Mouse (Mus musculus) retina, postnatal 1 day (tissue): ENCODE data around the gene Gm21312.
"Not testable (repeated sequence)": the region's sequence is repeated elsewhere in the genome, so short reads cannot be mapped to it uniquely, and the experiment has no call there.

ENCODE experiments used
- DNase-seq: peaks from one replicate; pipeline ENCODE4 v3.0.0-alpha.2; 2012

The Gm21312 gene

GRCm38 (mm10) chr10:104176724-104177123 is at the start of gene Gm21312:
TSS of gene Gm21312 (plus strand) at chr10:104177024.
- not testable (repeated sequence) for DNase-seq

GRCm38 (mm10) chr10:104142687-104143086 is 34.1 kb upstream of the Gm21312 start, which contains the start of gene Gm21293:
TSS of gene Gm21293 (plus strand) at chr10:104142987.
- not testable (repeated sequence) for DNase-seq

GRCm38 (mm10) chr10:104151197-104151596 is 25.6 kb upstream of the Gm21312 start, which contains the start of gene Gm6763:
TSS of gene Gm6763 (plus strand) at chr10:104151497.
- not testable (repeated sequence) for DNase-seq

GRCm38 (mm10) chr10:104159706-104160105 is 17.1 kb upstream of the Gm21312 start, which contains the start of gene Gm8764:
TSS of gene Gm8764 (plus strand) at chr10:104160006.
- not testable (repeated sequence) for DNase-seq

GRCm38 (mm10) chr10:104168215-104168614 is 8.6 kb upstream of the Gm21312 start, which contains the start of gene Gm21304:
TSS of gene Gm21304 (plus strand) at chr10:104168515.
- not testable (repeated sequence) for DNase-seq

GRCm38 (mm10) chr10:104185233-104185632 is 8.4 kb downstream of the Gm21312 start, which contains the start of gene Gm20765:
TSS of gene Gm20765 (plus strand) at chr10:104185533.
- DNase-seq = not testable (repeated sequence)

- not testable (repeated sequence) for DNase-seq
Measured at GRCm38 (mm10) chr10:104193742-104194141, 16.9 kb downstream of the Gm21312 start, which contains the start of gene Gm4340. TSS of gene Gm4340 (plus strand) at chr10:104194042.

- no peak for DNase-seq
Measured at GRCm38 (mm10) chr10:104209655-104210054, 32.8 kb downstream of the Gm21312 start.

GRCm38 (mm10) chr10:104210268-104210990 is 33.6 kb downstream of the Gm21312 start:
- no peak for DNase-seq

GRCm38 (mm10) chr10:104214527-104214926 is 37.7 kb downstream of the Gm21312 start:
- no peak for DNase-seq

- DNase-seq = no peak
Measured at GRCm38 (mm10) chr10:104220303-104221021, 43.6 kb downstream of the Gm21312 start.
